Mouse (Mus musculus) heart, embryonic 14.5 days (tissue): ENCODE measurements at regions not wholly inside any gene's neighbourhood (a gene's known extent, or its start where the extent isn't known, plus 50 kb on each side); places are given as distances from the start of the nearest gene placed in this dataset.

Experiments
- ATAC-seq: fragments of 200-750 bp; cut with Nextera tagmentation; 2 replicates; pipeline ENCODE4 v1.8.0; 2017; ENCODE audit warnings: low read depth, moderate TSS enrichment; ENCODE audit not compliant: insufficient number of reproducible peaks, insufficient read depth, low FRiP score
- H3K27ac ChIP-seq, 2 experiments: fragments of 200-500 bp in 1 of 2; fragments of 300-500 bp in 1 of 2; sonication (generic) in 1 of 2; replicated peaks in 1 of 2; 2 replicates each; pipeline ENCODE4 v1.5.1; 2012 to 2014; ENCODE audit warnings: low read depth in 2 of 2, low read length in 2 of 2, control low read depth in 1 of 2, mild to moderate bottlenecking in 1 of 2, mixed read lengths in 1 of 2; ENCODE audit not compliant: control insufficient read depth in 1 of 2, insufficient read depth in 1 of 2
- H3K27me3 ChIP-seq: fragments of 300-500 bp; sonication (generic); 2 replicates; pipeline ENCODE4 v1.6.1; 2014; ENCODE audit warnings: mild to moderate bottlenecking, low read length, control low read depth; ENCODE audit not compliant: control insufficient read depth, insufficient read depth
- H3K36me3 ChIP-seq: fragments of 300-500 bp; sonication (generic); 2 replicates; pipeline ENCODE4 v1.6.1; 2014; ENCODE audit warnings: mild to moderate bottlenecking, control low read depth, low read length, mixed read lengths; ENCODE audit not compliant: control insufficient read depth, insufficient read depth
- H3K4me1 ChIP-seq, 2 experiments: fragments of 200-500 bp in 1 of 2; fragments of 300-500 bp in 1 of 2; sonication (generic) in 1 of 2; 2 replicates each; pipeline ENCODE4 v1.6.1; 2012 to 2014; ENCODE audit warnings: low read length in 2 of 2, control low read depth in 1 of 2, mixed read lengths in 1 of 2; ENCODE audit not compliant: control insufficient read depth in 2 of 2, insufficient read depth in 2 of 2
- H3K4me2 ChIP-seq: fragments of 300-500 bp; sonication (generic); 2 replicates; pipeline ENCODE4 v1.6.1; 2014; ENCODE audit warnings: mild to moderate bottlenecking, low read length
- H3K4me3 ChIP-seq, 2 experiments: fragments of 200-500 bp in 1 of 2; fragments of 300-500 bp in 1 of 2; sonication (generic) in 1 of 2; 2 replicates each; pipeline ENCODE4 v1.5.1; 2012 to 2014; ENCODE audit warnings: low read length in 2 of 2, mild to moderate bottlenecking in 2 of 2, control low read depth in 1 of 2, low read depth in 1 of 2, moderate library complexity in 1 of 2; ENCODE audit not compliant: control insufficient read depth in 1 of 2, insufficient read depth in 1 of 2
- H3K9ac ChIP-seq: fragments of 300-500 bp; sonication (generic); 2 replicates; pipeline ENCODE4 v1.6.1; 2014; ENCODE audit warnings: mild to moderate bottlenecking, low read length
- H3K9me3 ChIP-seq: fragments of 300-500 bp; sonication (generic); 2 replicates; pipeline ENCODE4 v1.6.1; 2016; ENCODE audit warnings: low read length, control low read depth; ENCODE audit not compliant: control insufficient read depth
- WGBS: fragments of 180-500 bp; shearing (Covaris S2); extraction: QIAGEN DNeasy Blood & Tissue Kit; methylation state at CpG from one replicate; pipeline ENCODE4 v1.1.7; 2014; 5-methylcytosine and 5-hydroxymethylcytosine counted together

DNA sequence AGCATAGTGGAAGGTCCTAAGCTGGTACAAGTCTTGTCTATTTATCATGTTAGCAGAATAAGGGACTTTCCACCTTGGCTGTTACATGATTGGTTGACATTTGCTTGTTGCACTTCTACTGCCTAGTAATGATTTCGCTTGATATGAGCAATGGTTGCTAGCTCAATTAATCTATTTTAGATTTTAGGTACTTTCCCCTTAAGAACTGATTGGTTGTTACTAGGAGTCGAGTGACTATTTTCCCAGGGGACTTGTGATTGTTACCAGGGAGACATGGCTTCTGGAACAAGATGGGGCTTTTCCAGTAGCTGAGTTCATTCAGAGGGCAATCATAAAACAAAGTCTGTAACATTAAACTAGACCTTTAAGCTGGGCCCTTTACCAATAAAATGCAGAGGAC is 100.9 kb downstream of the Nup35 start:
- 0 out of 2 replicates have a peak, but pooled peaks cover 3% of the 10 kb centered on the region for H3K9me3 ChIP-seq
- no peak overlapping the region for H3K27ac ChIP-seq
- no peak overlapping the region for H3K9ac ChIP-seq
- 35% methylated on average over 2 of the region's 2 CpGs for WGBS
- no peak for ATAC-seq
- H3K4me3 ChIP-seq = no peak overlapping the region
- no peak overlapping the region for H3K4me2 ChIP-seq
- H3K36me3 ChIP-seq = no peaks in the 10 kb centered on the region
- H3K4me1 ChIP-seq = no peaks in the 10 kb centered on the region
- no peaks in the 10 kb centered on the region for H3K27me3 ChIP-seq

DNA sequence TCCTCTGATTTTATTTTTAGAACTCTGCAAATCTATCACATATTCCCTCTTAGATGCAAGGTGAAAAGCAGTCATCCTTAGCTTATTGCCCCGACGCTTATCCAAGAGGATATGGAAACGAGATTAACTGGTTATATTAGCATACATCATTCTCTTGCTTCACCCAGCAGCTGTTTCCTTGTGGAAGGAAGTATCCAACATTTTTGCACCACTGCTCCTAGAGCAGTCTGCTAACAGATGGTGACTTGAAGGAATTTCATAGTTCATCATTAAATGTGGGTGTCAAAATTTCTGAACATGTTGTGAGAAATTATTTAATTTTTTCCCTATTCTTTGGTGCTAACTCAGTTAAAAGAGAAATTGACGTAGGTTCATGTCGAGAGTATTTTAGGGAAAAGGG is 107.0 kb downstream of the Nup35 start:
- Histone ChIP-seq H3K4me2 (no peak overlapping the region), H3K9ac (no peak overlapping the region), H3K4me1 (no peaks in the 10 kb centered on the region), H3K9me3 (peaks cover under 1% of the 10 kb centered on the region; the same call in 1 of the 2 replicates), H3K36me3 (no peaks in the 10 kb centered on the region), H3K27ac (no peak overlapping the region), H3K27me3 (no peaks in the 10 kb centered on the region), H3K4me3 (no peak overlapping the region)
- no peak for ATAC-seq
- 55% methylated on average over 5 of the region's 5 CpGs for WGBS

DNA sequence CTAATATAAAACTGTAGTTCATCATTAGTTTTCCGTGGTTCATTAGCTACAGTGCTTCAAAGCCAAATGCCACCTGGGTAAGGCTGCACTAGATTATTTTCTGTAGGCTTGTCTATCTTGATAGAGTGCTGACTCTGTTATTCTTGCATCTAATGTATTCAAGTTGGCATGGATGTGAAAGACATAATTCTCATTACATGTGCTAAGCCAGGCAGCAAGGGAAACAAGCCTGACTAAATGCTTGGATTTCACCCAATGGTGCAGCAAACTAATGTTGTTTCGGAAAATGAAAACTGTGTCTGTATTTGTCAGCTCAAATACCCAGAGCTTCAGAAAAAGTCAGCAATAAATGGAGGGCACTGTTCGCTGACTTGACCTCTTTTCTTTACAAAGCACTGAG is 114.3 kb downstream of the Nup35 start:
- H3K4me1 ChIP-seq = no peaks in the 10 kb centered on the region
- no peak for ATAC-seq
- no peaks in the 10 kb centered on the region for H3K27me3 ChIP-seq
- H3K9ac ChIP-seq = no peak overlapping the region
- H3K4me2 ChIP-seq = no peak overlapping the region
- no peak overlapping the region for H3K4me3 ChIP-seq
- no peak overlapping the region for H3K27ac ChIP-seq
- no peaks in the 10 kb centered on the region; the same call in 1 of the 2 replicates for H3K9me3 ChIP-seq
- 85% methylated on average over 3 of the region's 3 CpGs for WGBS
- no peaks in the 10 kb centered on the region for H3K36me3 ChIP-seq

DNA sequence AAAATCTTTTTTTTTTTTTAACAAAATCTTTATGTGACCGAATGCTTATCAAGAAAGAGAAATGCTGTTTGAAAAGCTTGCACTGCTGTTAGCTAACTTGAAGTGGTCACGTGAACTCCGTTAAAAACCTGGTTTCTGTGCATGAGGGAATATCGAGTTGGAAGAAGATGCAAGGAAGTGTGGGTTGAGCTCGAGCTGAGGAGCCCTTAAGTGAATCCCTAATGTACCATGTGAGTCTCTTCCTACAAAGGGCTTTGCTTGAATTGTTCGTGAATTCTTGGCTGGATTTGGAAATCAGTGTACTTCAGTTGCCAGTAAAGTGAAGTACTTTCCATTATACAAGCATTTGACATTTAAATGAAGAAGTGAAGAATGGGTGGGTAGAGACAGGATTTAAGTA is 129.7 kb downstream of the Nup35 start:
- H3K9ac ChIP-seq = no peak overlapping the region
- no peak overlapping the region for H3K4me3 ChIP-seq
- H3K9me3 ChIP-seq = peaks cover 1% of the 10 kb centered on the region; the same call in 1 of the 2 replicates
- H3K4me1 ChIP-seq = no peaks in the 10 kb centered on the region
- no peaks in the 10 kb centered on the region for H3K27me3 ChIP-seq
- 72% methylated on average over 6 of the region's 6 CpGs for WGBS
- no peak for ATAC-seq
- no peak overlapping the region for H3K27ac ChIP-seq
- H3K36me3 ChIP-seq = no peaks in the 10 kb centered on the region
- H3K4me2 ChIP-seq = no peak overlapping the region

DNA sequence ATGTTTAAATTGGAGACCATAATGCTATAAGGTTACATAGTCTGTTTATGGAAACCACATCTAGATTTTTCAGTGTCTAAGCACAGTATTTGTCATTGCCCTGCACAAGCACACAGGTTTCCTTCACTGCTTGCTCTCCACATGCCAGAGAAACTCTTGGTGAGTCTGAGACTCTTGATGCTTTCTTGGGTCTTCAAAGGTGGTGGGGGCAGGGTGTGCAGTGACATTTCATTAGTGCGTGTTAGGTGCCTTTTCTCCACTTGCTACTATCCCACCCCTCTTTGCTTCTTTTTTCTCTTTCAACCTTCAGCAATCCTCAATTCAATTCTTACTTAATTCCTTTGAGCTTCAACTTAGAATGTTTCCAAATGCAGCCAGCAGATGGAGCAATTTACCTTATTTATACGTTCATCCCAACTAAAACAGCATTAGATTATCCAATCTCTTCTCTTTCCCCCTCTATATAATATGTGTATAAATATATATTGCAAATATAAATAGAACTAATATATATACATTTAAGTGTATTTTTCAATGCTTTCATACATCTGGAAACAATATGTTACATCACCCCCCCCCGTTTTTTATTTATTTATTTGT is 145.1 kb downstream of the Nup35 start:
- H3K27ac ChIP-seq = no peak overlapping the region
- no peaks in the 10 kb centered on the region for H3K4me1 ChIP-seq
- H3K27me3 ChIP-seq = no peaks in the 10 kb centered on the region
- no peaks in the 10 kb centered on the region for H3K36me3 ChIP-seq
- no peak overlapping the region for H3K4me2 ChIP-seq
- WGBS = 38% methylated on average over 3 of the region's 3 CpGs
- no peak overlapping the region for H3K4me3 ChIP-seq
- ATAC-seq = no peak
- H3K9ac ChIP-seq = no peak overlapping the region
- H3K9me3 ChIP-seq = no peaks in the 10 kb centered on the region

DNA sequence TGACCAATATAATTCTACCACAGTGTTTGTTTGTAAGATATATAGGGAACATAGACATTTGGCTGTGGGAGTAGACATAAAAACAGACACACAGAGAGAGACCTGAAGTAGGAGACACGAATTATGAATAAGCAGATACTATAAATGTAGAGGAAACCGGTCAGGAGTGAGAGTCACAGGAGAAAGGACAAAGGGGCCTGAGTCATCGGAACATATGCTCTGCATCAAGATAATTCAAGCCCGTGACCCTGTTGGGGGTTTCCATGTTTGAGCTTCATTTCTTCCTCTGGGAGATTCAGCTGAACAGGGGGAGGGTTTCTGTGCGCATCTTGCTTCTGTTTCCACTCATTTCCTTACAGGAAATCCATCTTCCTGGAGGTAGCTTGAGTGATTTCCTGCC is 154.1 kb downstream of the Nup35 start:
- Histone ChIP-seq H3K9me3 (no peaks in the 10 kb centered on the region), H3K9ac (no peak overlapping the region), H3K4me3 (no peak overlapping the region), H3K27me3 (no peaks in the 10 kb centered on the region), H3K4me1 (no peaks in the 10 kb centered on the region), H3K27ac (no peak overlapping the region), H3K4me2 (no peak overlapping the region), H3K36me3 (no peaks in the 10 kb centered on the region)
- ATAC-seq = no peak
- 58% methylated on average over 5 of the region's 5 CpGs for WGBS

DNA sequence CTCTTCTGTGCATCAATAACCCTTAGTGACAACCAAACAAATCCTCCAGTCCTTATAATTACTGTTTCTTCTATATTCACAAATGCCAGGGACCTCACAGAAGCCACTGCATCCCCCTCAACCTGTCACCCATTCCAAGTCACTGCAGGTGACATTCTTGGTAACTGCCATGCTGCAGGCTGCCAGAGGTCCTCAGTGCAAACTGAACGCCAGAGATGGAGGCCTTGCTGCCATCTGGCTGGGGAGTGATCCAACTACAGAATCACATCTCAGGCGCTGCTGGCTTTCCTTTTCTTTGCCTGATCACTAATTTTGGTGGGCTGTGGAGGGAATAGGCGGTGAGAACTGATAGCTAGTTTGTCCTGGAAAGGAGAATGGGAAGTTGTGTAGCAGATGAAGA is 155.4 kb downstream of the Nup35 start:
- 70% methylated on average over 3 of the region's 3 CpGs for WGBS
- ATAC-seq = no peak

DNA sequence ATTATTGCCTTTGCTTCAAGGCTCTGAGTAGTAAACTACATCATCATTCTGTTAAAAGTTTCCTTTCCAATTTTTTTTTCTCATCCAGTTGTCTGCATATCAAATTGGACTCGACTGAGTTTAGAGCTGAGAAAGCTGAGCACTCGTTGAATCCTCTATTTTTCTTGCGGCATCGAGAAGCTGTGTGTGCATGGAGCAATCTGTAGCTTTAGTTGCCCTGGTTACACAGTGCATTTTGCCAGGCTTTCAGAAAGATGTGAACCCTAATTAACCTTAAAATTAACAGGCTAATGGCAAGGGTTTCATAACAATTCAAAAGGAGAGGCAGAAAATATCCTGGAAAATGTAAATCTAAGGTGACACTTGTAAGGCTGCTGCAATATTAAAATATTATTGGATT is 169.3 kb downstream of the Nup35 start:
- Histone ChIP-seq H3K27ac (no peak overlapping the region), H3K36me3 (no peaks in the 10 kb centered on the region), H3K4me2 (no peak overlapping the region), H3K27me3 (no peaks in the 10 kb centered on the region), H3K4me1 (peaks cover 0 to 3% of the 10 kb centered on the region in 2 experiments; a peak in 1 of 4 replicates), H3K9me3 (no peaks in the 10 kb centered on the region), H3K9ac (no peak overlapping the region), H3K4me3 (no peak overlapping the region)
- ATAC-seq = no peak
- 78% methylated on average over 4 of the region's 4 CpGs for WGBS

More for the DNA sequence above, 155.4 kb downstream of the Nup35 start:
- H3K4me1 ChIP-seq = no peaks in the 10 kb centered on the region
- H3K27me3 ChIP-seq = no peaks in the 10 kb centered on the region
- H3K4me3 ChIP-seq = no peak overlapping the region
- H3K9ac ChIP-seq = no peak overlapping the region
- no peak overlapping the region for H3K4me2 ChIP-seq
- H3K9me3 ChIP-seq = no peaks in the 10 kb centered on the region
- H3K36me3 ChIP-seq = no peaks in the 10 kb centered on the region
- no peak overlapping the region for H3K27ac ChIP-seq
